Mouse (Mus musculus) ES-Bruce4 (cell line): ENCODE measurements around the gene Ifnb1.
"Not testable (repeated sequence)": the region's sequence is repeated elsewhere in the genome, so short reads cannot be mapped to it uniquely, and the experiment has no call there.

ENCODE experiments used
- CTCF ChIP-seq: IDR thresholded peaks from one replicate; pipeline ENCODE4 v1.8.1; 2011; ENCODE audit warnings: low read depth, low read length
- EP300 ChIP-seq: IDR thresholded peaks from 2 replicates; pipeline ENCODE4 v1.6.1; 2011; ENCODE audit warnings: low read depth, low read length; ENCODE audit not compliant: insufficient read depth
- POLR2A ChIP-seq: IDR thresholded peaks from one replicate; pipeline ENCODE4 v1.8.1; 2011; ENCODE audit warnings: low read length; ENCODE audit not compliant: insufficient read depth

- not testable (repeated sequence) for TF ChIP-seq CTCF, EP300, POLR2A
These were observed 35.6 kb upstream of the Ifnb1 start, which contains the start of gene Ifna15 for GRCm38 (mm10) chr4:88558145-88558544.
